ENCODE assay signal across 9 mouse cellular contexts in genomic region chr15:83857129-83857528, GRCm38 (mm10).
DNase-seq lines count a peak whose midpoint lies in the region; ATAC-seq and TF ChIP-seq lines count a peak whose summit lies in the region.
"Had no signal": no experiment of that assay in that cellular context is flagged by ENCODE, and none has a peak within 500 bp of the region (broad histone marks: within the 10 kb centered on the region; RNA-seq: fewer than 3 reads in every experiment).

No protein-coding gene starts in this region.

- no peak overlapping the region for H3K4me2 ChIP-seq in forebrain, embryonic 11.5 days (ENCODE audit: low read depth, low read length, severe bottlenecking)
- H3K4me2 ChIP-seq in hindbrain, postnatal 0 days (ENCODE audit: low read depth, low read length): no peak overlapping the region
- H3K4me2 ChIP-seq in limb, embryonic 14.5 days (replicated peaks; ENCODE audit: low read depth, low read length, severe bottlenecking): no peak overlapping the region
- H3K4me2 ChIP-seq: neural tube, embryonic 13.5 days had no signal

- ATAC-seq in forebrain, embryonic 11.5 days (replicated peaks; ENCODE audit: low FRiP score): no peak
- ATAC-seq in hindbrain, postnatal 0 days: no peak
- ATAC-seq in limb, embryonic 14.5 days (ENCODE audit: low FRiP score, low read depth): no peak
- ATAC-seq in inflammation-experienced regulatory T-cells, adult 6 months: no peak

- no peak overlapping the region for H3K4me3 ChIP-seq in forebrain, embryonic 11.5 days (ENCODE audit: low read depth, low read length)
- no peak overlapping the region for H3K4me3 ChIP-seq in hindbrain, postnatal 0 days (ENCODE audit: low read length)
- H3K4me3 ChIP-seq in limb, embryonic 14.5 days (replicated peaks; ENCODE audit: low read length): no peak overlapping the region
- H3K4me3 ChIP-seq: neural tube, embryonic 13.5 days had no signal

- H3K9me3 ChIP-seq in forebrain, embryonic 11.5 days (ENCODE audit: control insufficient read depth, low read length): no peaks in the 10 kb centered on the region
- H3K9me3 ChIP-seq in hindbrain, postnatal 0 days (ENCODE audit: low read length): no peaks in the 10 kb centered on the region
- H3K9me3 ChIP-seq in limb, embryonic 14.5 days (ENCODE audit: control insufficient read depth, low read length): no peaks in the 10 kb centered on the region
- H3K9me3 ChIP-seq: neural tube, embryonic 13.5 days had no signal

- no peak overlapping the region for H3K27ac ChIP-seq in forebrain, embryonic 11.5 days (ENCODE audit: low read depth, low read length)
- H3K27ac ChIP-seq in hindbrain, postnatal 0 days: no peak overlapping the region
- no peak overlapping the region for H3K27ac ChIP-seq in limb, embryonic 14.5 days (replicated peaks; ENCODE audit: low read depth, low read length)
- H3K27ac ChIP-seq: neural tube, embryonic 13.5 days had no signal

- no peaks in the 10 kb centered on the region for H3K27me3 ChIP-seq in forebrain, embryonic 11.5 days (ENCODE audit: control insufficient read depth, insufficient read depth, low read length)
- H3K27me3 ChIP-seq in hindbrain, postnatal 0 days (ENCODE audit: insufficient read depth, low read length): no peaks in the 10 kb centered on the region
- H3K27me3 ChIP-seq in limb, embryonic 14.5 days (ENCODE audit: control insufficient read depth, insufficient read depth, low read length): no peaks in the 10 kb centered on the region
- H3K27me3 ChIP-seq: neural tube, embryonic 13.5 days had no signal

- DNase-seq in urinary bladder, adult 18-20 months (ENCODE audit: low spot score in 2 of 2): peak; percentile 38 to 61
- DNase-seq in urinary bladder, postnatal 10 days (ENCODE audit: low spot score): no peak
- peak; percentile 58 for DNase-seq in brain, embryonic 14.5 days (ENCODE audit: low read depth)
- DNase-seq in forebrain, embryonic 11.5 days (ENCODE audit: low spot score): peak; percentile 85
- peak; percentile 68 for DNase-seq in hindbrain, postnatal 0 days (ENCODE audit: low spot score)
- peak; percentile 40 for DNase-seq in limb, embryonic 14.5 days (ENCODE audit: low spot score)
- peak; percentile 72 to 81 for DNase-seq in right cerebral cortex, postnatal 10 days (ENCODE audit: low spot score in 2 of 2)

- 24% methylated on average over 8 of the region's 8 CpGs for WGBS in forebrain, embryonic 11.5 days
- WGBS in hindbrain, postnatal 0 days: 22% methylated on average over 8 of the region's 8 CpGs
- 21% methylated on average over 8 of the region's 8 CpGs for WGBS in limb, embryonic 14.5 days

- no peaks in the 10 kb centered on the region; the same call in 1 of the 2 replicates for H3K36me3 ChIP-seq in forebrain, embryonic 11.5 days (ENCODE audit: control insufficient read depth, insufficient read depth, low read length)
- H3K36me3 ChIP-seq in hindbrain, postnatal 0 days (ENCODE audit: insufficient read depth, low read length): no peaks in the 10 kb centered on the region
- H3K36me3 ChIP-seq in limb, embryonic 14.5 days (ENCODE audit: control insufficient read depth, insufficient read depth, low read length): no peaks in the 10 kb centered on the region
- H3K36me3 ChIP-seq: neural tube, embryonic 13.5 days had no signal

- no peaks in the 10 kb centered on the region for H3K4me1 ChIP-seq in forebrain, embryonic 11.5 days (replicated peaks; ENCODE audit: control insufficient read depth, insufficient read depth, low read length)
- H3K4me1 ChIP-seq in hindbrain, postnatal 0 days (ENCODE audit: insufficient read depth, low read length): no peaks in the 10 kb centered on the region
- no peaks in the 10 kb centered on the region for H3K4me1 ChIP-seq in limb, embryonic 14.5 days (ENCODE audit: control insufficient read depth, insufficient read depth, low read length)
- H3K4me1 ChIP-seq: neural tube, embryonic 13.5 days had no signal

- TF ChIP-seq POLR2A in brain, embryonic 14.5 days (IDR thresholded peaks at IDR 0.05; ENCODE audit: borderline replicate concordance, extremely low read depth, insufficient read depth, insufficient read length, poor library complexity, severe bottlenecking): no peak
- TF ChIP-seq POLR2A in limb, embryonic 14.5 days (IDR thresholded peaks at IDR 0.05; ENCODE audit: borderline replicate concordance, extremely low read depth, insufficient read depth, insufficient read length): no peak

- peak; percentile 90 for TF ChIP-seq CTCF in brain, embryonic 14.5 days (IDR thresholded peaks at IDR 0.05; ENCODE audit: borderline replicate concordance, extremely low read depth, insufficient read depth, insufficient read length)
- peak; percentile 90 for TF ChIP-seq CTCF in hindbrain, postnatal 0 days (IDR thresholded peaks at IDR 0.05; ENCODE audit: low read depth)

- H3K9ac ChIP-seq in forebrain, embryonic 11.5 days (ENCODE audit: low read length): no peak overlapping the region
- no peak overlapping the region for H3K9ac ChIP-seq in hindbrain, postnatal 0 days (replicated peaks; ENCODE audit: low read length)
- H3K9ac ChIP-seq in limb, embryonic 14.5 days (ENCODE audit: low read depth, low read length, severe bottlenecking): no peak overlapping the region
- H3K9ac ChIP-seq: neural tube, embryonic 13.5 days had no signal
